Mouse (Mus musculus): ENCODE results near the gene Mettl8.
A peak's percentile ranks its signal among the peaks of the same experiment; 100 is the strongest.

Mettl8 gene

GRCm38 (mm10) chr2:70972795-70973518 lies 82.4 kb downstream of the Mettl8 start:
- no peak for DNase-seq

GRCm38 (mm10) chr2:70970158-70970741 lies 85.1 kb downstream of the Mettl8 start:
- DNase-seq: no peak

- no peak for DNase-seq
These were observed 87.1 kb downstream of the Mettl8 start for GRCm38 (mm10) chr2:70968305-70968704.

GRCm38 (mm10) chr2:70967216-70967615 lies 88.2 kb downstream of the Mettl8 start:
- no peak for DNase-seq

GRCm38 (mm10) chr2:70964809-70965208 lies 90.6 kb downstream of the Mettl8 start:
- no peak for DNase-seq

- no peak for DNase-seq
These were observed 92.5 kb downstream of the Mettl8 start for GRCm38 (mm10) chr2:70962921-70963320.

- peak in 1 of 2 experiments; percentile 16 for DNase-seq
These were observed 94.1 kb downstream of the Mettl8 start for GRCm38 (mm10) chr2:70961086-70961941.

- no peak for DNase-seq
These were observed 95.3 kb downstream of the Mettl8 start for GRCm38 (mm10) chr2:70960090-70960489.

- no peak for DNase-seq
These were observed 96.0 kb downstream of the Mettl8 start for GRCm38 (mm10) chr2:70959337-70959736.

- no peak for DNase-seq
These were observed 96.8 kb downstream of the Mettl8 start for GRCm38 (mm10) chr2:70958536-70958935.

GRCm38 (mm10) chr2:70953616-70954015 lies 101.8 kb downstream of the Mettl8 start:
- no peak for DNase-seq

GRCm38 (mm10) chr2:70951944-70952343 lies 103.4 kb downstream of the Mettl8 start:
- DNase-seq: no peak

- DNase-seq: peak; percentile 9 to 13
These were observed 110.7 kb downstream of the Mettl8 start for GRCm38 (mm10) chr2:70944511-70945305.

- peak; percentile 28 to 61 for DNase-seq
These were observed 114.6 kb downstream of the Mettl8 start for GRCm38 (mm10) chr2:70940826-70941225.

- DNase-seq: no peak
These were observed 116.4 kb downstream of the Mettl8 start for GRCm38 (mm10) chr2:70938844-70939494.

GRCm38 (mm10) chr2:70934772-70935171 lies 120.6 kb downstream of the Mettl8 start:
- DNase-seq: no peak

GRCm38 (mm10) chr2:70933516-70933915 lies 121.9 kb downstream of the Mettl8 start:
- DNase-seq: no peak

GRCm38 (mm10) chr2:70932965-70933364 lies 122.4 kb downstream of the Mettl8 start:
- no peak for DNase-seq

GRCm38 (mm10) chr2:70930631-70931288 lies 124.6 kb downstream of the Mettl8 start:
- DNase-seq: no peak

GRCm38 (mm10) chr2:70929714-70930113 lies 125.7 kb downstream of the Mettl8 start:
- no peak for DNase-seq

GRCm38 (mm10) chr2:70924049-70924448 lies 131.3 kb downstream of the Mettl8 start:
- no peak for DNase-seq

GRCm38 (mm10) chr2:70922814-70923213 lies 132.6 kb downstream of the Mettl8 start:
- DNase-seq: no peak

Measured in kidney, adult 8-10 months (tissue).